Mouse (Mus musculus) embryo, embryonic 10.5 days (tissue): ENCODE measurements around the gene Commd7.
"Not testable (repeated sequence)": the region's sequence is repeated elsewhere in the genome, so short reads cannot be mapped to it uniquely, and the experiment has no call there.

ENCODE experiments used
- DNase-seq: peaks from one replicate; pipeline ENCODE4 v3.0.0-alpha.2; 2015; ENCODE audit warnings: low spot score

The Commd7 gene

GRCm38 (mm10) chr2:153631976-153632870 is at the start of gene Commd7:
Commd7 (minus strand) TSS chr2:153632781.
- peak; percentile 83 for DNase-seq

- no peak for DNase-seq
Measured at GRCm38 (mm10) chr2:153679959-153680358, 47.4 kb upstream of the Commd7 start.

GRCm38 (mm10) chr2:153677550-153677949 is 45.0 kb upstream of the Commd7 start:
- no peak for DNase-seq

- no peak for DNase-seq
Measured at GRCm38 (mm10) chr2:153676944-153677343, 44.4 kb upstream of the Commd7 start.

GRCm38 (mm10) chr2:153675364-153675763 is 42.8 kb upstream of the Commd7 start:
- not testable (repeated sequence) for DNase-seq

- DNase-seq: no peak
Measured at GRCm38 (mm10) chr2:153672619-153673018, 40.0 kb upstream of the Commd7 start.

GRCm38 (mm10) chr2:153670111-153670510 is 37.5 kb upstream of the Commd7 start:
- DNase-seq: no peak

GRCm38 (mm10) chr2:153668754-153669376 is 36.3 kb upstream of the Commd7 start:
- peak; percentile 80 for DNase-seq

- no peak for DNase-seq
Measured at GRCm38 (mm10) chr2:153665401-153665800, 32.8 kb upstream of the Commd7 start.

GRCm38 (mm10) chr2:153660616-153661015 is 28.0 kb upstream of the Commd7 start:
- DNase-seq: peak; percentile 39

GRCm38 (mm10) chr2:153657659-153658058 is 25.1 kb upstream of the Commd7 start:
- not testable (repeated sequence) for DNase-seq

GRCm38 (mm10) chr2:153651681-153652080 is 19.1 kb upstream of the Commd7 start:
- peak; percentile 40 for DNase-seq

GRCm38 (mm10) chr2:153650014-153650687 is 17.6 kb upstream of the Commd7 start:
- no peak for DNase-seq

- peak; percentile 79 for DNase-seq
Measured at GRCm38 (mm10) chr2:153649298-153650013, 16.9 kb upstream of the Commd7 start, which contains the start of gene Dnmt3b. Dnmt3b (plus strand) TSS chr2:153649450.

GRCm38 (mm10) chr2:153648773-153649297 is 16.3 kb upstream of the Commd7 start:
- DNase-seq: no peak

- no peak for DNase-seq
Measured at GRCm38 (mm10) chr2:153642999-153643398, 10.4 kb upstream of the Commd7 start.

GRCm38 (mm10) chr2:153642496-153642895 is 9.9 kb upstream of the Commd7 start:
- DNase-seq: no peak

- peak; percentile 43 for DNase-seq
Measured at GRCm38 (mm10) chr2:153638977-153639680, 6.5 kb upstream of the Commd7 start.

GRCm38 (mm10) chr2:153633259-153633658 is 678 bp upstream of the Commd7 start:
- no peak for DNase-seq

- DNase-seq: no peak
Measured at GRCm38 (mm10) chr2:153632871-153633226, 268 bp upstream of the Commd7 start.

- no peak for DNase-seq
Measured at GRCm38 (mm10) chr2:153630950-153631349, 1.6 kb downstream of the Commd7 start.
